Mouse (Mus musculus) liver, embryonic 14 days (tissue): Measurements from ENCODE around the gene Zbtb17. TPM values are rescaled to one million over a fixed set of nuclear protein-coding genes. Genes with fewer than 3 reads are reported as not detected.

Experiments used
- polyA plus RNA-seq: library from polyadenylated mRNA; depleted of rRNA; stranded (reverse); fragments of >200 nt; gene quantifications from 2 replicates; pipeline ENCODE4 v1.2.3, GENCODE M21; 2012; rRNA removed

Zbtb17 gene
- polyA plus RNA-seq = 8.0 and 8.6 TPM in 2 replicates

DNA sequence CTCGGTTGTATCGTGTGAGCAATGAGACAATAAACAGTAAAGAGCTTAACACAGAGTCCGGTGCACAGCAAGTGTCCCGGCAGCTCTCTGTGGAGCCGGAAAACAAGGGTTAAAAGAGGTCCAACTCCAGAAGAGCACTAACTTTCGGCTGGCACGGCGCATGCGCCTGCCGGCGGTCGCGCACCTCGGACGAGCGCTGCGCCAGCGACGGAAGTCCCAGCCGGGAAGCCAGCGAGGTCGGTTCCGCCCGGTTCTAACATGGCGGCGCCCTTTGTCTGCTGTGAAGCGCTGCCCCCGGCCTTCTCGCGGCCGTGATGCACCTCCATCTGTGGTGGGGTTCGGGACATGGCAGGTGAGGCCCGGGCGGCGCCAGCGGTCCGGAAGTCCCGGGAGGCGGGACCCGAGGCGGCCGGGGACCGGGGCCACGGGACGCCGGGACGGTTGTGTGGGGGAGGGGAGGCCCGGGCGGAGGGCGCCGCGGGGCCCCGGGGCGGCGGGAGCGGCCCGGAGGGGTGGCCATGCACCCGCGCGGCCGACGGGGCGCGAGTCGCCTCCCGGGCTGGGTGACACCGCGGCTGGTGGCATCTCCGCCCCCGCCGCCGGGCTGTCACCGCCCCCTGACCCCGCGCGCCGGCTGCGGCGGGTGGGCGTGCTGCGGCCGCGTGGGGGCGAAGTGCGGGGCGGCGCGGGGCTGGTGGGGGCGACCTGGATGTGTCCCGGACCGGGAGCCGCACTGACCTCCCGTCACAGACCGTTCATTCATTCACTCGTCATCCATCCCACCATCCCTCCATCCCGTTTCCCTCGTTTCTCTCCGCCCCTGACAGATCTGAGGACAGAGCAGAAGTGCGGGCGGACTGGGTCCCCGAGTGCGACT lies at the start of gene Zbtb17:
TSS of gene Zbtb17 (plus strand) at position 204 of the 877 bp plus-strand sequence.

DNA sequence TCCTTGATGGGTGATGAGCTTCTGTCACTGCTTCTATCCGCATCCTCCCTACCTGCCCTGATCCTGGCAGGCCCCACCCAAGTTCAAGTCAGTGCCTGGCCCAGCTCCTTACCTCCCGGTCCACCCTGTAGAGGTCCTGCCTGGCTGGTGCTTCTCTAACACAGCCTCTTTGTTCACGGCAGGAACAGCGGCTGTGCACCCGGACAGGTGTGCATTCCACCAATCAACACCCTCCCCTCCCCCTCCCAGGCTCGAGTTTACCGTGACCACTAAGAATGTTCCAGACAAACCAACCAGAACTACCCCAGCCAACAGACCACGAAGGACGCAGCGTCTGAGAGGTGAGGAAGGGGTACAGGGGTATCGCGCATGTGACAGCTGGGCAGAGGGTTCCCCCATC lies 45.9 kb upstream of the Zbtb17 start, which contains the start of gene Clcnka:
TSS of gene Clcnka (minus strand) at position 180 of the 400 bp plus-strand sequence.

DNA sequence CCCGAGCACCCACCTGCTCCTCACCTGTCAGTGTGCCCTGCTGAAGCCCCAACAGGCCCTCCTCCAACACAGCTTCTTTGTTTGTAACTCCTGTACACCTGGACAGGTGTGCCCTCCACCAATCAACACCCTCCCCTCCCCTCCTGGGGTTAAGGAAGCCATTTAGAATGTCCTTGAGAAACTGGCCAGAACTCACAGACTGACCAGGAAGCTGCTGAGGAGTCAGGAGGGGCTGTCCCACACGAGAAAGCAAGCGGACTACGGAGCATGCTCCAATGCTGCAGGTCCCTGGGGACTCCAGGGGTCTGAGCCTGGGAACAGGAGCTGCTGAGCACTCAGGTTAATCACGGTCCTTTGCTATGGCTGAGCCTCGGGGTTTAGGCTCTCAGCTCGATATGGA lies 28.5 kb upstream of the Zbtb17 start, which contains the start of gene Clcnkb:
TSS of gene Clcnkb (minus strand) at position 91 of the 400 bp plus-strand sequence.

DNA sequence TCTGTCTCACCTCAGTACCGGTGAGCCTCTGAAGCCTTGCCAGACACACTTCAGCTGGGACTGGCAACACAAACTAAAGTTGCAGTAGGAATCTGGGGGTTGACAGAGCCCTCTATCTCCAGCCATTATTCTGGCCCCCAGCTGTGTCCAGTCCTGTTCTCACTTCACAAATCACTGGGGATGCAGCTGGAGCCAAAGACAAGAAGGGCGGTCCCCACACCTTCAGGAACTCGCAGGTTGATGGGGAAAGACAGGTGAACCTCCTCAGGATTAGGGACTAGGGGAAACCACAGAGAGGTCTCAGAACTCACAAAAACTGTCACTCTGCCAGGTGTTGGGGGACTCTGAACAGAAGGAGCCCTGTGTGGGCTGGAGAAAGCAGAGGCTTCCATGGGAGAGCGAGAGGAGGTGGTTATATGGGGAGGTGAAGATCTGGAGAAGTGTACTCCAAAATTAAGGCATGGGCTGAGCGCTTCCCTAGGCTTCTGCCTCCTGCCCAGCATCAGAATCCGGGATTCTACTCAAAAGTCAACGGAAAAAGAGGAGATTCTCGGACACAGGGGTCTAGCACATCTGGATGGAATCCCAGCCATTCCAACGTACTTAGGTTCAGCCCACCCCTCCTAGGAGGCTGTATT lies 24.1 kb upstream of the Zbtb17 start, which contains the start of gene Hspb7:
TSS of gene Hspb7 (plus strand) at position 588 of the 638 bp plus-strand sequence.

DNA sequence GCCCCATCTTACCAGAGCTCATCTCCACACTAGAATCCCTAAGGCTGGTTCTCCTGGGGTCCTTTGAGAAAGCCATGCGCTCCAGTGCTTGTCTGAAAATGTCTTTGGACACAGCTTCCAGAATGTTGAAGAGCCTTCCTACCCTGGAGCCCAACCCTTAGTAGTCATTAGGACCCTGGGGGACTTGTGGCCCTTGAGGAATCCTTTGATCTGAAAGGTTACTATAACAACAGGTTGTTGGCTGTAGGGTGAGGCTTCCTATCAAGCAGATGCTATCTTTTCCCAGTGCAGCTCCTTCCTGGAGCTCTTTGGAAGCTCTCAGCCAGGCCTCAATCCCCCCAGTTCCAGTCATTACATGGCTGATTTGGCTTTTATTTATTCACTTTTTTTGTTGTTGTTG lies 8.5 kb upstream of the Zbtb17 start, which contains the start of gene Srarp:
TSS of gene Srarp (minus strand) at position 132 of the 400 bp plus-strand sequence.

Other genes starting within 250 kb of the Zbtb17 start
- gene Rsg1, start 230.7 kb upstream of the Zbtb17 start, polyA plus RNA-seq = 0.76 and 0.78 TPM in 2 replicates
- gene Arhgef19, start 205.2 kb upstream of the Zbtb17 start, polyA plus RNA-seq = 0.84 and 0.97 TPM in 2 replicates
- 1.3 and 1.5 TPM in 2 replicates for gene Epha2, start 143.4 kb upstream of the Zbtb17 start, polyA plus RNA-seq
- gene Fam131c, start 76.4 kb upstream of the Zbtb17 start, polyA plus RNA-seq = 0.02 and 0.07 TPM in 2 replicates
- gene Clcnka, start 45.9 kb upstream of the Zbtb17 start, polyA plus RNA-seq = 0.01 TPM in 1 of 2 replicates, not detected in the other
- gene Clcnkb, start 28.6 kb upstream of the Zbtb17 start, polyA plus RNA-seq = not detected in 2 replicates
- gene Hspb7, start 23.9 kb upstream of the Zbtb17 start, polyA plus RNA-seq = 0.05 and 0.17 TPM in 2 replicates
- gene Srarp, start 8.5 kb upstream of the Zbtb17 start, polyA plus RNA-seq = not detected in 2 replicates
- gene Spen, start 93.9 kb downstream of the Zbtb17 start, polyA plus RNA-seq = 3.2 and 4.0 TPM in 2 replicates
- 1.1 and 1.2 TPM in 2 replicates for gene Fblim1, start 161.4 kb downstream of the Zbtb17 start, polyA plus RNA-seq
- 2.1 and 2.4 TPM in 2 replicates for gene Tmem82, start 174.0 kb downstream of the Zbtb17 start, polyA plus RNA-seq
- 0.02 and 0.07 TPM in 2 replicates for gene Slc25a34, start 179.2 kb downstream of the Zbtb17 start, polyA plus RNA-seq
- gene Plekhm2, start 220.2 kb downstream of the Zbtb17 start, polyA plus RNA-seq = 3.4 and 3.9 TPM in 2 replicates
- 2.3 and 3.8 TPM in 2 replicates for gene Rsc1a1, start 240.9 kb downstream of the Zbtb17 start, polyA plus RNA-seq